Mouse (Mus musculus): Measurements from ENCODE around the gene Unc5c. TPM values are rescaled to one million over a fixed set of nuclear protein-coding genes. Genes with fewer than 3 reads are reported as not detected.

Unc5c gene
- polyA plus RNA-seq, 1 experiment = not detected

- Histone ChIP-seq H3K36me3 (ENCODE audit: control insufficient read depth) (no peaks in the 10 kb centered on the region), H3K9me3 (ENCODE audit: control insufficient read depth, low read length) (peaks cover 2% of the 10 kb centered on the region; the same call in 1 of the 2 replicates), H3K4me3 (replicated peaks) (no peak overlapping the region), H3K27me3 (ENCODE audit: control insufficient read depth) (no peaks in the 10 kb centered on the region), H3K4me1 (ENCODE audit: control insufficient read depth) (no peaks in the 10 kb centered on the region)
- TF ChIP-seq TAL1 (IDR thresholded peaks at IDR 0.05; ENCODE audit: low read length) = no peak
- TF ChIP-seq GATA1 (IDR thresholded peaks at IDR 0.05; ENCODE audit: low read length) = no peak
These were observed 73.1 kb downstream of the Unc5c start for GRCm38 (mm10) chr3:141538120-141538519.

DNA sequence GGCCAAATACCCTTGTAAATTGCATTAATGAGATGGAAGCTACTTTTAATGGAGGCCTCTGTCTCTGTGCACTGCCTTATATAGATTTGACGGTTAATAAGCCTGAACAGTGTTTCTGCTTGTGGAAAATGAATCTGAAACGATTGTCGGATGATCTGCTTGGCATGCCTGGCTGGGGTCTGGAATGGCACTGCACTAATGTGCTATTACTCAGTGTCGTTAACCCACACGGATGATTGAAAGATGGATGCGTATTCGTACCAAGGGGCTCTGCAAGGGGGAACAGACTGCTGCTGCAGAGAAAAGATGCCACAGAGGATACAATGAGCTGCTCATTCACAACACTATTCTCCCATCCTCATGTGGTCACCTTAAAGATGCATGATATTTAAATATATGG lies 75.7 kb downstream of the Unc5c start:
- TF ChIP-seq GATA1 (IDR thresholded peaks at IDR 0.05; ENCODE audit: low read length) (no peak), TAL1 (IDR thresholded peaks at IDR 0.05; ENCODE audit: low read length) (no peak)
- no peaks in the 10 kb centered on the region for H3K27me3 ChIP-seq (ENCODE audit: control insufficient read depth)
- H3K9me3 ChIP-seq (ENCODE audit: control insufficient read depth, low read length) = peaks cover 2% of the 10 kb centered on the region; the same call in 1 of the 2 replicates
- H3K4me1 ChIP-seq (ENCODE audit: control insufficient read depth) = no peaks in the 10 kb centered on the region
- H3K4me3 ChIP-seq (replicated peaks) = no peak overlapping the region
- H3K36me3 ChIP-seq (ENCODE audit: control insufficient read depth) = no peaks in the 10 kb centered on the region

GRCm38 (mm10) chr3:141547341-141547814 lies 82.4 kb downstream of the Unc5c start:
- no peaks in the 10 kb centered on the region for H3K36me3 ChIP-seq (ENCODE audit: control insufficient read depth)
- no peak for TF ChIP-seq GATA1 (IDR thresholded peaks at IDR 0.05; ENCODE audit: low read length)
- no peak for TF ChIP-seq TAL1 (IDR thresholded peaks at IDR 0.05; ENCODE audit: low read length)
- no peak overlapping the region for H3K4me3 ChIP-seq (replicated peaks)

GRCm38 (mm10) chr3:141549661-141550060 lies 84.6 kb downstream of the Unc5c start:
- H3K9me3 ChIP-seq (ENCODE audit: control insufficient read depth, low read length) = no peaks in the 10 kb centered on the region
- no peak overlapping the region for H3K4me3 ChIP-seq (replicated peaks)
- no peak for TF ChIP-seq GATA1 (IDR thresholded peaks at IDR 0.05; ENCODE audit: low read length)
- no peaks in the 10 kb centered on the region for H3K4me1 ChIP-seq (ENCODE audit: control insufficient read depth)
- H3K27me3 ChIP-seq (ENCODE audit: control insufficient read depth) = no peaks in the 10 kb centered on the region
- H3K36me3 ChIP-seq (ENCODE audit: control insufficient read depth) = no peaks in the 10 kb centered on the region

More at GRCm38 (mm10) chr3:141547341-141547814, 82.4 kb downstream of the Unc5c start:
- Histone ChIP-seq H3K4me1 (ENCODE audit: control insufficient read depth) (no peaks in the 10 kb centered on the region), H3K27me3 (ENCODE audit: control insufficient read depth) (no peaks in the 10 kb centered on the region), H3K9me3 (ENCODE audit: control insufficient read depth, low read length) (peaks cover under 1% of the 10 kb centered on the region; the same call in 1 of the 2 replicates)

DNA sequence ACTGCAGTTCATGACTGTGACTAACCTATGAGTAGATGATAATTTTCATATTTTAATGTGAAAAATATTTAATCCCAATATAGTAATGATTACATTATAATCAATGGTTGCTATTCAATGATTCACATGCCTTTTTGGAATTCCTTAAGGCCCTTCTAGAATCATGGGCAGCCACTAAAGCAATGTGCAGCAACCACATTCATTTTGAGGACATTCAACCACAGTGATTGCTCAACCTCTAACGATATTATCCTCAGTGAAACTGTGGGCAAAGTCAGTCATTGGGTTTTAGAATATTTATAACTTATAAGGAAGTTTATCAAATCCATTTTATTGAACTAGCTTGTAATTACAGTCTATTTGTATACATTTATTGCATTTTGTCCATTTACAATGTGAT lies 87.9 kb downstream of the Unc5c start:
- no peak overlapping the region for H3K4me3 ChIP-seq (replicated peaks)
- no peaks in the 10 kb centered on the region for H3K9me3 ChIP-seq (ENCODE audit: control insufficient read depth, low read length)
- H3K4me1 ChIP-seq (ENCODE audit: control insufficient read depth) = no peaks in the 10 kb centered on the region
- TF ChIP-seq GATA1 (IDR thresholded peaks at IDR 0.05; ENCODE audit: low read length) (no peak), TAL1 (IDR thresholded peaks at IDR 0.05; ENCODE audit: low read length) (no peak)
- no peaks in the 10 kb centered on the region for H3K36me3 ChIP-seq (ENCODE audit: control insufficient read depth)
- no peaks in the 10 kb centered on the region for H3K27me3 ChIP-seq (ENCODE audit: control insufficient read depth)

- no peak overlapping the region for H3K4me3 ChIP-seq (replicated peaks)
These were observed 92.1 kb downstream of the Unc5c start for GRCm38 (mm10) chr3:141557072-141557471.

GRCm38 (mm10) chr3:141575076-141575688 lies 110.2 kb downstream of the Unc5c start:
- H3K9me3 ChIP-seq (ENCODE audit: control insufficient read depth, low read length) = no peaks in the 10 kb centered on the region

More at GRCm38 (mm10) chr3:141557072-141557471, 92.1 kb downstream of the Unc5c start:
- H3K4me1 ChIP-seq (ENCODE audit: control insufficient read depth) = no peaks in the 10 kb centered on the region
- H3K27me3 ChIP-seq (ENCODE audit: control insufficient read depth) = no peaks in the 10 kb centered on the region
- TF ChIP-seq GATA1 (IDR thresholded peaks at IDR 0.05; ENCODE audit: low read length) (no peak), TAL1 (IDR thresholded peaks at IDR 0.05; ENCODE audit: low read length) (no peak)
- H3K36me3 ChIP-seq (ENCODE audit: control insufficient read depth) = no peaks in the 10 kb centered on the region
- no peaks in the 10 kb centered on the region for H3K9me3 ChIP-seq (ENCODE audit: control insufficient read depth, low read length)

GRCm38 (mm10) chr3:141577382-141577781 lies 112.4 kb downstream of the Unc5c start:
- H3K36me3 ChIP-seq (ENCODE audit: control insufficient read depth) = no peaks in the 10 kb centered on the region
- H3K4me3 ChIP-seq (replicated peaks) = no peak overlapping the region
- no peaks in the 10 kb centered on the region for H3K4me1 ChIP-seq (ENCODE audit: control insufficient read depth)
- H3K9me3 ChIP-seq (ENCODE audit: control insufficient read depth, low read length) = no peaks in the 10 kb centered on the region
- no peaks in the 10 kb centered on the region for H3K27me3 ChIP-seq (ENCODE audit: control insufficient read depth)
- TF ChIP-seq GATA1 (IDR thresholded peaks at IDR 0.05; ENCODE audit: low read length) = no peak
- no peak for TF ChIP-seq TAL1 (IDR thresholded peaks at IDR 0.05; ENCODE audit: low read length)

More at GRCm38 (mm10) chr3:141575076-141575688, 110.2 kb downstream of the Unc5c start:
- H3K4me1 ChIP-seq (ENCODE audit: control insufficient read depth) = no peaks in the 10 kb centered on the region
- no peaks in the 10 kb centered on the region for H3K27me3 ChIP-seq (ENCODE audit: control insufficient read depth)
- H3K4me3 ChIP-seq (replicated peaks) = no peak overlapping the region
- no peak for TF ChIP-seq TAL1 (IDR thresholded peaks at IDR 0.05; ENCODE audit: low read length)
- TF ChIP-seq GATA1 (IDR thresholded peaks at IDR 0.05; ENCODE audit: low read length) = no peak
- no peaks in the 10 kb centered on the region for H3K36me3 ChIP-seq (ENCODE audit: control insufficient read depth)

DNA sequence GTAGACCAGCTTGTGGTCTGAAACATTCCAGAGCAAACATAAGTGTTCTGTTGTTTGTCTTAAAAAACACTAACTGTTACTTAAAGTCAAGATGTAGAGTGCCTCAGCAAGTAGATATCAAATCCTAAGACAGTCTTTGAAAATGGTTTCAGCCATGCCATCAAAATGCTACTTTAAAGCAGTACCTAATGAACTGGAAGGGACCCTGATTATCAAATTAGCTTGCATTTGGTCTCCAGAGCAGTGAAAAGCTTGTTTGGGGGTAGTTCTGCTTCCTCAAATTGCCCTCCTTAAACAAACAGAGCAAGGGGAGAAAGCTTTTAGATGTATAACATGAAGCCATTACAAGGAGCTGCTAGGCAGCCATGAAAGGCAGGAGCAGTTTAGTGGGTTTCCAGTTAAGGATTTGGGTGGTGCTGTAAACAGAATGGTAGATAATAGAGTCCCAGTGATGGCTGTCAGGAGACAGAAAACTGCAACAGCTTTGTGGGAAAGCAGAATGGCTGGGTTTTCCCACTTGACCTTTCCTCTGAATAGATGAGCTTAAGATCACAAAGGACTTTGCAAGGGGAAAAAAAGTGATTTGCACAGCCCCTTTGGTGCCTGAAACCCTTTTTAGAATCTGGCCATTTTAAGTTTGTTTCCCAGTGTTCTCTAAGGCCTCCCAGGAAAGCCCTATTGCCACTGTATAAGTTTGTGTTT lies 116.3 kb downstream of the Unc5c start:
- Histone ChIP-seq H3K9me3 (ENCODE audit: control insufficient read depth, low read length) (no peaks in the 10 kb centered on the region), H3K27me3 (ENCODE audit: control insufficient read depth) (no peaks in the 10 kb centered on the region)
- no peak for TF ChIP-seq TAL1 (IDR thresholded peaks at IDR 0.05; ENCODE audit: low read length)
- no peak for TF ChIP-seq GATA1 (IDR thresholded peaks at IDR 0.05; ENCODE audit: low read length)

More for the DNA sequence above, 116.3 kb downstream of the Unc5c start:
- H3K36me3 ChIP-seq (ENCODE audit: control insufficient read depth) = no peaks in the 10 kb centered on the region
- no peak overlapping the region for H3K4me3 ChIP-seq (replicated peaks)
- H3K4me1 ChIP-seq (ENCODE audit: control insufficient read depth) = no peaks in the 10 kb centered on the region
